Mouse (Mus musculus) CD4-positive, CD25-positive, alpha-beta regulatory T cell, adult 4 months (primary cell): ENCODE results near the gene Snai1. TPM values are rescaled to one million over a fixed set of nuclear protein-coding genes. Genes with fewer than 3 reads are reported as not detected.

ENCODE experiments used
- ATAC-seq: one replicate; pipeline ENCODE4 v1.8.0; 2017
- polyA plus RNA-seq, 2 experiments: library from polyadenylated mRNA; unstranded; fragments of 100-300 nt; shearing (Covaris generic); gene quantifications; one replicate each; pipeline ENCODE4 v1.2.1; 2017

Gene Snai1
- polyA plus RNA-seq, 2 experiments from 2014 or later = 0.27 TPM; not detected in 1

DNA sequence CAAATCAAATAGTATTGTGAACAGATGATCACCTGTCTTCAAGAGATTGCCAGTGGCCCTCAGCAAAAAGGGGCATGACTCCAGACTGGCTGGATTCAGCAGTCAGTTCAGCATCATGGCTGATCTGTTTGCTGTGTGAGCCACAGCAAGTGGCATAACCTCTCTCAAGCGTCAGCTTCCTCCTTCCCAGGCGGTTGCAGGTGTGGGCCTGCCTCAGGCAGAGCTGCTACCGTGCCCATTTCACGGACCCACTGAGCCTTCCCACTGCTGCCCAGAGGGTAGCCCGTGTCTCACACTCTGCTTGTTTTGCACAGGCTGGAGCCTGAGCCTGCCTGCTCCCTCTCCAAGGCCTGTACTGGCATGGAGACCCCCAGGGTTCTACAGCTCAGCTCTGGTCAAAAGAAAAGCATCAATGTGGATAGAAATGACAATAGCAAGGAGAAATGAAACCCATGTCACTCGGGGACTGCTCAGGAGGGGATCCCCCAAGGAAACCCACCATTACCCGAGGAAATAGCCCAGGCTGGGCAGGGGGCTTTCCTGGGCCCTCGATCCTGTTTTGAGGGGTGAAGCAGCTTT lies 13.4 kb downstream of the Snai1 start:
- ATAC-seq = no peak

- no peak for ATAC-seq
These were observed 14.3 kb downstream of the Snai1 start for GRCm38 (mm10) chr2:167552292-167552691.

DNA sequence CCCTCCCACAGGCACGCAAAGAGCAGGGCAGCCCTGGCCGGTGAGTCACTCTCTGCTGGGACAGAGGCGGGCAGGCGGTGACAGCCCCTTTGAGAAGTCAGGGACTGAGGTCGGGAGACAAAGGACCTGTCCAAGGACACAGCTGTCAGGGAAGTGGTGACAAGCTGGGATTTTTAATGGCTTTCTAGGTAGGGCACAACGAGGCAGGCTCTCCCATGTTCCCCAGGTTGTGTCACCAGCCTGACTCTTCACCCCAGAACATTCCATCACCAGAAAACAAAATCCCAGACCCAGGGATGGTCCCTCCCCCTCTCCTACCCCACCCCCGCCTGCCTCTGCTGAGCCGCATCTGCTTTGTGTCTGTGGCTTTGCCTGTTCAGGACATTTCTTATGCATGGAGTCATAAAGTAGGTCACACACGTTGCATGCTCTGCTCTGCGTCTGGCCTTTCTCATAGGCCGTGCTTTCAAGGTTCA lies 15.0 kb downstream of the Snai1 start:
- no peak for ATAC-seq

DNA sequence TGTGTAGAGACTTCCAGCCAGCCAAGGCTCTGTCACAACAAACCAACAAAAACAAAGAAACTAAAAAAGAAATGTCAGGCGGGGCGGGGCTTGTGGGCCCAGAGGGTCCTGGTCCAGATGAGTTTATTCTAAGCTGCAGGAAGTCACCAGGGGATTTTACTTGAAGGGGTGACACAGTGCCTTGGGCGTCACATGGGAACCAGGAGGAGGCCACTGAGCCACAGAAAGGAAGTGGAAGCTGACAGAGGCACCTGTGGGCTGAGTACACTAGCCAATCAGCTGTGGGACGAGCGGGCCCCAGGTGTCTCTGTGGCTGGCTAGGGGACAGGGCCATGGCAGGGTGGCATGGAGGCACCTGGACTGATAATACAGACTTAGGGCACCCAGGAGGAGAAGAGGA lies 17.8 kb downstream of the Snai1 start:
- no peak for ATAC-seq

DNA sequence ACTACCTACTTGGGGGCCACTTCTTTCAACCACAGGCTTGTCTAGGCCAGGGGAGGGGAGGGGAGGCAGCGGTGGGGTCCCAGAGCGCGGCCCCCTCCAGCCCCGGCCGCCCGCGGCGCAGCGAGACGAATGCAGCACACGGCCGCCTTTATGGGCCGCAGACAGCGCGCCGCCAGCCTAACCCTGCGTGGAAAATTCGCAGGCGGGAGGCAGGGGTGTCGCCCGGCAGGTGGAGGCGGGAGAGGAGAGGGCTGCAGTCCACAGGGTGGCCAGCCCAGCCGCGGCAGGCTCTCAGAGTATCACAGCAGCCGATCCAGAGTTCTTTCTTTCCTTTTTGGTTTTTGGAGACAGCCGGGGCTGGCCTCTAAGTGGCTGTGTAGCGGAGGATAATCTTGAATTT lies 21.4 kb downstream of the Snai1 start:
- no peak for ATAC-seq

- no peak for ATAC-seq
These were observed 24.1 kb downstream of the Snai1 start for GRCm38 (mm10) chr2:167562101-167562500.

GRCm38 (mm10) chr2:167563035-167563434 lies 25.0 kb downstream of the Snai1 start:
- no peak for ATAC-seq

GRCm38 (mm10) chr2:167563703-167564102 lies 25.7 kb downstream of the Snai1 start:
- ATAC-seq = no peak

- no peak for ATAC-seq
These were observed 26.7 kb downstream of the Snai1 start for GRCm38 (mm10) chr2:167564551-167565311.

DNA sequence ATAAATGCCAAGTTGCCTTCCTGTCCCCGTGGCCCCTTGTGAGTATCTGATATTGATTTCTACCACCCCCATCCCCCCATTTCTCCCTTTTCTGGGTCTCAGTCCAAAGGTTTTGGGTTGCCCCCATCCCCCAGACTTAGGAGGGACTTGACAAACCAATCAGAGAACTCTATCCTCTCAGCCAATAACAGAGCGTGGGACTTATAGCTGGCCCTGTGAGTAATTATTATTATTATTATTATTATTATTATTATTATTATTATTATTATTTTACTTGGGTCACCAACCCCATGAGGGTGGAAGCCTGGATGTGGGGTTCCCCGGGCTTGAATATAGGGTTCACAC lies 27.3 kb downstream of the Snai1 start:
- no peak for ATAC-seq

GRCm38 (mm10) chr2:167565682-167566081 lies 27.7 kb downstream of the Snai1 start:
- no peak for ATAC-seq

GRCm38 (mm10) chr2:167568112-167568511 lies 30.1 kb downstream of the Snai1 start:
- no peak for ATAC-seq

- ATAC-seq = no peak
These were observed 32.1 kb downstream of the Snai1 start for GRCm38 (mm10) chr2:167569934-167570651.

- ATAC-seq = no peak
These were observed 32.8 kb downstream of the Snai1 start for GRCm38 (mm10) chr2:167570815-167571214.

- ATAC-seq = no peak
These were observed 33.6 kb downstream of the Snai1 start for GRCm38 (mm10) chr2:167571442-167572220.

DNA sequence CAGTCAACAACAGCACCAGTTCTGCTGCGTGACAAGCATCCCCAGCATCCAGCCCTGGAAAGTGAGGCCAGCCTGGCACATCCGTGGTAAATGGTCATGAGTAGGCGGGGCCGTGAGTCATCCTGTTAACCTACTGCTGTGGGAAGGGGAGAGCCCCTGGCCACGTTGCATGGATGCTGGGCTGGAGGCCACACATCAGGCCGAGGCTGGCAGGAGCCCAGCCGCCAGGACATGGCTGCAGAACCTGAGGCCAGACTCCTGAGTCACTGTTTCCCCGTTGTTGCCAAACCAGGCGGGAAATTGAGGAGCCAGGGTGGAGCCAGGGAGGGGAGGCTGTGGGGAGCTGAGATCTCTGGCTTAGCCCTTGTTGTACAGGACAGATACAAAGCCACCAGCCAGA lies 36.8 kb downstream of the Snai1 start:
- ATAC-seq = no peak

DNA sequence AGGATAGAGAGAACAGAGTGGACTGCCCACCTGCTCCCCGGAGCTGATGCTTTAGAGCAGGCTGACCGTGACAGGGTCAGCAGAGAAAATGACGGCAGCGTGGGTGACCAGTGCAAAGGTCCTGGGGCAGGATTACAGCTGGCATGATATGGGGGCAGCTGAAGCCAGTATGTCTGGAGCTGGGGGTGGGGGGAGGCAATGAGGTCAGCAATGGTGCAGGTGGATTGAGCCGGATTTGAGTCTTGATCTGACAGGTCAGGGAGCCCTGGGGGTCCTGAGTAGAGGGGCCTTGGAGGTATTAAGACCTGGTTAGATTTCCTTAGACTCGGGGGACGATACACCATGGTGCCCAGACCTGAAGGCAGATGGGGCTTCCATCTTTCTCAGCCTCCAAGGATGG lies 37.6 kb downstream of the Snai1 start:
- ATAC-seq = no peak

- ATAC-seq = no peak
These were observed 38.2 kb downstream of the Snai1 start for GRCm38 (mm10) chr2:167576121-167576620.

- no peak for ATAC-seq
These were observed 39.3 kb downstream of the Snai1 start for GRCm38 (mm10) chr2:167577186-167577785.

DNA sequence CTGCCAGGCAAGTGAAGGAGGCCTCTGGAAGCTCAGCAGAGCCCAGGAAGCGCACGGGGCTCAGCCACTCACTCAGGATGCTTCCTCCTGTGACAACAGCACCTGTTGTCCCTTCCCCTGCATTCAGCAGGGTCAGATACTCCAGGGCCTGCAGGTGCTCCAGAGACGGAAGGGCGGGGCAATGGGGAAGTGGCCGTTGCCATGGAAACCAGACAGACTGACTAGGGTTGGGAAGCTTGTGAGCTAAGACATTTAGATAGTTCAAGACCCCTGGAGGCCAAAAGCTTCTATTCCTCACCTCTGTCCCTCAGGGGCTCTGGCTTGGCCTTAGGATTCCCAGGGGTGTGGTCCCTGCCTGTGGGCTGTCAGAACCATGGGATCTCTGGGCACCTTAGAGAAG lies 40.5 kb downstream of the Snai1 start:
- no peak for ATAC-seq

DNA sequence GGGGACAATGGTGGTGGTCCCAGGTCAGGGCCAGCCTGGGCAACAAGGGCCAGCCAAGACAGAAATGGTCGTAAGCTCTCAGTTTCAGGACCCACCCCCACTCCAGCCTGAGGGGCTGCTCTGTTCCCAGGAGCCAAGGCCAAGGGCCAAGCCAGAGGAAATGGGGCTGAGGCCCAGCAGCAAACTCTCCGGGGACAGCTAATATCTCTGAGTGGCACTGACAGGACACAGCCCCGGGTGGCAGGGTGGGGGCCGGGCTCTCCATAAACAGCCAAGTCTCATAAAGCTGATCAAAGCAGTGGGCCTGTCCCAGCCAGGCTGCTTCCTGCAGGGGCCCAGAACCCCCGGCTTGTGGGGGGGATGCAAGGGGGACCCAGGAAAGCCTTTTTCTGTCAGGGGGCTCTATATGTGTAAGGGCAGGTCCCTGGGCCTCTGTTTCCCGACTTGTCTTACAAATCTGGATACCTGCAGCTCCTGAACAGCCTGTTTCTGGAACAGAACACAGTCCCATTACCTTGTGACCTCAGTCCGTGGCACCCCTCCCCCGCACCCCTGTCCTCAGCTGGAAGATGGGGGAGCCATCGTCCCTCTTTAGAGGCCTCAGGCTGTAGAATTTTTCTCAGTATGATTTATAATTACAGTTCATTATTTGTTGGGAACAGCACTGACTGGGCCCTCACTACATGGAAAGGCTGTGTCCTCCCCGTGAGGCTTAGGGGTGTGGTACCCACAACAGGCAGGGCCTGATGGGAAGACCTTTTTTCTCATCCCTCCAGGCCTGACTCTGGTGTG lies 45.4 kb downstream of the Snai1 start:
- ATAC-seq = no peak

GRCm38 (mm10) chr2:167585273-167585672 lies 47.3 kb downstream of the Snai1 start:
- ATAC-seq = no peak
